Mouse (Mus musculus) lung, embryonic 16.5 days (tissue): ENCODE measurements around the gene Lbhd1. TPM values are rescaled to one million over a fixed set of nuclear protein-coding genes. Genes with fewer than 3 reads are reported as not detected.
A peak's percentile ranks its signal among the peaks of the same experiment; 100 is the strongest.
"Not testable (repeated sequence)": the region's sequence is repeated elsewhere in the genome, so short reads cannot be mapped to it uniquely, and the experiment has no call there.

Experiments used
- ATAC-seq: fragments of 200-750 bp; cut with Nextera tagmentation; 2 replicates; pipeline ENCODE4 v1.8.0; 2017; ENCODE audit warnings: low read depth, mild to moderate bottlenecking, moderate library complexity
- H3K27ac ChIP-seq: fragments of 300-500 bp; sonication (generic); 2 replicates; pipeline ENCODE4 v1.5.1; 2014; ENCODE audit warnings: mild to moderate bottlenecking, control low read depth, low read length
- H3K27me3 ChIP-seq: fragments of 300-500 bp; sonication (generic); 2 replicates; pipeline ENCODE4 v1.6.1; 2014; ENCODE audit warnings: low read depth, low read length, mixed read lengths; ENCODE audit not compliant: control insufficient read depth, insufficient read depth
- H3K36me3 ChIP-seq: fragments of 300-500 bp; sonication (generic); 2 replicates; pipeline ENCODE4 v1.6.1; 2014; ENCODE audit warnings: low read length; ENCODE audit not compliant: control insufficient read depth, insufficient read depth
- H3K4me1 ChIP-seq: fragments of 300-500 bp; sonication (generic); replicated peaks from 2 replicates; pipeline ENCODE4 v1.6.1; 2014; ENCODE audit warnings: low read length, mixed read lengths; ENCODE audit not compliant: control insufficient read depth, insufficient read depth
- H3K4me2 ChIP-seq: fragments of 300-500 bp; sonication (generic); 2 replicates; pipeline ENCODE4 v1.6.1; 2014; ENCODE audit warnings: low read depth, low read length, control low read depth
- H3K4me3 ChIP-seq: fragments of 300-500 bp; sonication (generic); 2 replicates; pipeline ENCODE4 v1.5.1; 2014; ENCODE audit warnings: mild to moderate bottlenecking, low read length, control low read depth
- H3K9ac ChIP-seq: fragments of 300-500 bp; sonication (generic); 2 replicates; pipeline ENCODE4 v1.6.1; 2014; ENCODE audit warnings: low read length, control low read depth
- H3K9me3 ChIP-seq: fragments of 300-500 bp; sonication (generic); 2 replicates; pipeline ENCODE4 v1.6.1; 2016; ENCODE audit warnings: low read length; ENCODE audit not compliant: control insufficient read depth
- WGBS: fragments of 180-500 bp; shearing (Covaris S2); extraction: QIAGEN DNeasy Blood & Tissue Kit; methylation state at CpG from one replicate; pipeline ENCODE4 v1.1.7; 2014; 5-methylcytosine and 5-hydroxymethylcytosine counted together
- polyA plus RNA-seq: library from polyadenylated mRNA; unstranded; fragments of >200 nt; fragmentation: Nextera tagmentation; extraction: Ambion mirVana; gene quantifications from 2 replicates; pipeline ENCODE4 v1.2.1, GENCODE M21; 2015

The Lbhd1 gene
- polyA plus RNA-seq, 1 experiment from 2014 or later, result 71.3 TPM

GRCm38 (mm10) chr19:8870381-8870780 is 13.2 kb upstream of the Lbhd1 start:
- 85% methylated on average over 3 of the region's 3 CpGs for WGBS
- ATAC-seq, H3K27me3 ChIP-seq, H3K27ac ChIP-seq, H3K9me3 ChIP-seq: not testable (repeated sequence)
- Histone ChIP-seq H3K4me1 (peaks cover 10% of the 10 kb centered on the region), H3K4me2 (peak overlapping the region; percentile 64), H3K9ac (peak overlapping the region; percentile 99; the same call in 1 of the 2 replicates), H3K4me3 (peak overlapping the region; percentile 99), H3K36me3 (peaks cover 11% of the 10 kb centered on the region)

DNA sequence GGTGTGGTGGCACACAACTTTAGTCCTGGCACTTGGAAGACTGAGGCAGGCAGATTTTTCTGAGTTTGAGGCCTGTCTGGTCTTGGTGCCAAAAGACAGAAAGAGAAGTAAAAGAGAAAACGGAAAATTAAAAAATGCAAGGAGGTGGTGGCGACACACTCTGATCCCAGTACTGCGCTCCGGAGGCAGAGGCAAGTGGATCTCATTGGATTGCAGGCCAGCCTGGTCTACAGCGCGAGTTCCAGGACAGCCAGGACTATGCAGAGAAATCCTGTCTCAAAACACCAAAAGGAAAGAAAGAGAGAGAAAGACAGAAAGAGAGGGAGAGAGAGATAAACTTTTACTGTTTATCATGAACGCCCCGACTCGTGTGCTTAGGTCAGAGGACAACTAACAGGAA is 12.7 kb upstream of the Lbhd1 start:
- Histone ChIP-seq H3K9ac (peak overlapping the region; percentile 99), H3K27me3 (no peaks in the 10 kb centered on the region), H3K9me3 (no peaks in the 10 kb centered on the region), H3K36me3 (peaks cover 14% of the 10 kb centered on the region), H3K4me2 (peak overlapping the region; percentile 64), H3K27ac (peak overlapping the region; percentile 58), H3K4me1 (peaks cover 10% of the 10 kb centered on the region), H3K4me3 (peak overlapping the region; percentile 99)
- 30% methylated on average over 9 of the region's 9 CpGs for WGBS
- peak; percentile 31; the same call in 1 of the 2 replicates for ATAC-seq

DNA sequence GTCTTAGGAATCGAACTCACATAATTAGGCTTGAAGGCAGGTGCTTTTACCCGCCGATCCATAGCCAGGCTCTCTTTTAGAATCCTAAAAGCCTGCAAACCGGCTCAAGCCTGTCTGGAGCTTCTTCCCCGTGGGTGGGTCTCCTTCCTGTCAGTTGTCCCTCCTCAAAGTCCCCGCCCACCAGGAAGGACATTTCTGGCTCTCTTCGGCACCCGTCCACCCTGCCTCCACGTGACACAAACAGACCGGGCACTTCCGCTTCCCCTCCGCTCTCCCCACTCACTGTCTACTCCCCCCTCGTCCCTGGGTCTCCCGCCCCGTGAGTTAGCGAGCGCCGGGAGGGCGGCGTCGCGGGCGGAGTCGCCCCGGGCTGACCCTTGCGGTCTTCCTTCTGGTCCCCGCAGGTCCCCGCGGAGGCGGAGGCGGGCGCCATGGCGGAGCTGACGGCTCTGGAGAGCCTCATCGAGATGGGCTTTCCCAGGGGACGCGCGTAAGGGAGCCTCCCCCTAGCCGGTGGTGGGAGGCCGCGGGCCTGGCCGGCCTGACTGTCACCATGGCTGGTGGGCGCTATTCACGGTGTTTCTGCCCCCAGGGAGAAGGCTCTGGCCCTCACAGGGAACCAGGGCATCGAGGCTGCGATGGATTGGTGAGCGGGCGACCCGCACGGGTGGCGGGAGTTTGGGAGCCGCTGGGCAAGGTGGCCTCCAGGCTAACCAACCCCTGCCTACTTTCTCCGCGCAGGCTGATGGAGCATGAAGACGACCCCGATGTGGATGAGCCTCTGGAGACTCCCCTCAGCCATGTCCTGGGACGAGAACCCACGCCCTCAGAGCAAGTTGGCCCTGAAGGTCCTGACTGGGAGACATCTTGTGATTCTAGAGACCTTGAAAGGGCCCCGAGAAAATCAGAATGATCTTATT is 12.0 kb upstream of the Lbhd1 start, which contains the start of gene Ubxn1:
Ubxn1 (plus strand) TSS at position 230 of the 920 bp plus-strand sequence.
- peak; percentile 98 for ATAC-seq
- no peaks in the 10 kb centered on the region for H3K27me3 ChIP-seq
- H3K4me2 ChIP-seq, result peak within 1 kb of the TSS; percentile 69
- H3K4me1 ChIP-seq, result peaks cover 10% of the 10 kb centered on the region
- H3K36me3 ChIP-seq, result peaks cover 16% of the 10 kb centered on the region
- H3K9me3 ChIP-seq, result no peaks in the 10 kb centered on the region
- peak within 1 kb of the TSS; percentile 99 for H3K9ac ChIP-seq
- H3K4me3 ChIP-seq, result peak within 1 kb of the TSS; percentile 99
- WGBS, result 1% methylated on average over 51 of the region's 59 CpGs
- peak within 1 kb of the TSS; percentile 78 for H3K27ac ChIP-seq

GRCm38 (mm10) chr19:8872266-8872840 is 11.2 kb upstream of the Lbhd1 start:
- WGBS, result 61% methylated on average over 10 of the region's 10 CpGs
- Histone ChIP-seq H3K4me1 (peaks cover 10% of the 10 kb centered on the region), H3K4me2 (peak overlapping the region; percentile 69), H3K27me3 (no peaks in the 10 kb centered on the region), H3K4me3 (peak overlapping the region; percentile 99), H3K9me3 (no peaks in the 10 kb centered on the region), H3K27ac (no peak overlapping the region), H3K9ac (peak overlapping the region; percentile 99), H3K36me3 (peaks cover 17% of the 10 kb centered on the region)
- no peak for ATAC-seq

GRCm38 (mm10) chr19:8875031-8875430 is 8.5 kb upstream of the Lbhd1 start:
- no peak overlapping the region for H3K4me2 ChIP-seq
- H3K36me3 ChIP-seq, result peaks cover 17% of the 10 kb centered on the region
- peaks cover 10% of the 10 kb centered on the region for H3K4me1 ChIP-seq
- no peak overlapping the region for H3K9ac ChIP-seq
- H3K9me3 ChIP-seq, result no peaks in the 10 kb centered on the region
- no peak for ATAC-seq
- no peak overlapping the region for H3K4me3 ChIP-seq
- WGBS, result 88% methylated on average over 7 of the region's 7 CpGs
- H3K27me3 ChIP-seq, result no peaks in the 10 kb centered on the region
- no peak overlapping the region for H3K27ac ChIP-seq

DNA sequence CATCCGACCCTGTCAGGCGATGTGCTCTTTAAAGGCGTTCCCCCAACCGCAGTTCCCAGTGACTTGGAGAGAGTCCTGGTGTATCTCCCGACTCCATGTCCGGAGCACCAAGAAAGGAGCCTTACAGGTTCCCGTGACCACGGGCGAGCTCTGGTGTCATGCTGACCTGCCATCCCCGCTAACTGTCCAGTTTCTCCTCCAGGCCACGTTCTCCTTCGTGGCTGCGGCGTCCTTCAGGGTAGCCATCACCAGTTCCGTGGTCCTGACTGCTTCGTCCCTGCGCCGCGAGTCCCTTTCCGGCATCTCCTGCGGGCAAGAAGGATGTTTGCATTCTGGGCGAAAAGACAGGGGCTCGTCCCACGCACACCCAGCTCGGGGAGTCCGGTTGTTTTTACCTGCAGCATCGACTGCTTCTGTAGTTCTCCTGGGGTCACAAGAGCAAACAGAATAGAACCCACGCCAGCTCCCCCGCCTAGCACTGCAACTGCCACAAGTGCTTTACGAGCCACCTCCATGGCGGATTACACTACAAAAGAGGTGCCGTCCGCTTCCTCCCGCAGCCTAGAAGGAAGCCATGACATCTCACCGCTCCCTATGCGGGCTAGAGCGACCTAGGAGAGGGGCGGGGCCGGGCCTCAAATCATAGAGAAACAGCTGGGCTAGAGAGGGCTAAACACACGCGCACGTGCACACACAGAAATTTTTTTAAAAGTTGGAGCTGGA is 3.1 kb upstream of the Lbhd1 start, which contains the start of gene Uqcc3:
Uqcc3 (minus strand) TSS at position 613 of the 723 bp plus-strand sequence.
- under 1% methylated on average over 42 of the region's 42 CpGs for WGBS
- Histone ChIP-seq H3K9me3 (no peaks in the 10 kb centered on the region), H3K4me2 (peak within 1 kb of the TSS; percentile 82), H3K36me3 (peaks cover 5% of the 10 kb centered on the region), H3K27ac (peak within 1 kb of the TSS; percentile 83), H3K27me3 (no peaks in the 10 kb centered on the region), H3K4me3 (peak within 1 kb of the TSS; percentile 83), H3K9ac (peak within 1 kb of the TSS; percentile 89), H3K4me1 (no peaks in the 10 kb centered on the region; the same call in 1 of the 2 replicates)
- peak; percentile 97 for ATAC-seq

DNA sequence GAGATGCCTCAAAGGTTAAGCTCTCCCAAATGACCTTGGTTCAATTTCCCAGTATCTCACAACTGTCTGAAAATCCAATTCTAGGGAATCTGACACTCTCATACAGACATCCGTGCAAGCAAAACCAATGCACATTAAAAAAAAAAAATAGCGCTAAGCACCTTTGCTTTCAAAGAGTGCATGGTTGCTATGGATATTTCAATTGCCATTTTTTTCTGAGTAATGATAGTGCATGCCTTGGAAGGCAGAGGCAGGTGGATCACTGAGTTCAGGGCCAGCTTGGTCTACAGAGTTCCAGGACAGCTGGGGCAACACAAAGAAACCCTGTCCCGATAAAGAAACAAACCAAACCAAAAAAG is 2.5 kb upstream of the Lbhd1 start:
- no peak overlapping the region for H3K27ac ChIP-seq
- WGBS, result 9% methylated on average over 3 of the region's 3 CpGs
- no peaks in the 10 kb centered on the region for H3K27me3 ChIP-seq
- peak overlapping the region; percentile 89 for H3K9ac ChIP-seq
- ATAC-seq, result no peak
- no peaks in the 10 kb centered on the region for H3K9me3 ChIP-seq
- peak overlapping the region; percentile 82 for H3K4me2 ChIP-seq
- H3K4me1 ChIP-seq, result no peaks in the 10 kb centered on the region; the same call in 1 of the 2 replicates
- H3K4me3 ChIP-seq, result peak overlapping the region; percentile 83
- peaks cover 3% of the 10 kb centered on the region; the same call in 1 of the 2 replicates for H3K36me3 ChIP-seq

GRCm38 (mm10) chr19:8886916-8887584 is 3.5 kb downstream of the Lbhd1 start:
- peak overlapping the region; percentile 84 for H3K9ac ChIP-seq
- H3K27me3 ChIP-seq, result no peaks in the 10 kb centered on the region
- WGBS, result 48% methylated on average over 1 of the region's 1 CpGs
- ATAC-seq, result no peak
- peaks cover 12% of the 10 kb centered on the region for H3K4me1 ChIP-seq
- peak overlapping the region; percentile 77 for H3K27ac ChIP-seq
- no peaks in the 10 kb centered on the region for H3K9me3 ChIP-seq
- peak overlapping the region; percentile 79; the same call in 1 of the 2 replicates for H3K4me2 ChIP-seq
- peaks cover 8% of the 10 kb centered on the region; the same call in 1 of the 2 replicates for H3K36me3 ChIP-seq
- H3K4me3 ChIP-seq, result peak overlapping the region; percentile 76; the same call in 1 of the 2 replicates
